Mouse (Mus musculus): ENCODE data around the gene Noxred1.
"Not testable (repeated sequence)": the region's sequence is repeated elsewhere in the genome, so short reads cannot be mapped to it uniquely, and the experiment has no call there.

The Noxred1 gene

GRCm38 (mm10) chr12:87238632-87239031 lies at the start of gene Noxred1:
TSS of gene Noxred1 (minus strand) at chr12:87238732.
- no peak for DNase-seq

GRCm38 (mm10) chr12:87284726-87285125 lies 46.2 kb upstream of the Noxred1 start:
- DNase-seq = no peak

- DNase-seq = no peak
Observed at GRCm38 (mm10) chr12:87284268-87284667, 45.7 kb upstream of the Noxred1 start.

GRCm38 (mm10) chr12:87283706-87284105 lies 45.2 kb upstream of the Noxred1 start:
- DNase-seq = no peak

- DNase-seq = no peak
Observed at GRCm38 (mm10) chr12:87282743-87283142, 44.2 kb upstream of the Noxred1 start.

GRCm38 (mm10) chr12:87281766-87282165 lies 43.2 kb upstream of the Noxred1 start:
- no peak for DNase-seq

- DNase-seq = peak; percentile 14
Observed at GRCm38 (mm10) chr12:87279879-87280278, 41.3 kb upstream of the Noxred1 start.

- DNase-seq = no peak
Observed at GRCm38 (mm10) chr12:87279350-87279749, 40.8 kb upstream of the Noxred1 start.

- DNase-seq = peak; percentile 49
Observed at GRCm38 (mm10) chr12:87278118-87278730, 39.7 kb upstream of the Noxred1 start.

- not testable (repeated sequence) for DNase-seq
Observed at GRCm38 (mm10) chr12:87277251-87277650, 38.7 kb upstream of the Noxred1 start.

GRCm38 (mm10) chr12:87274853-87275831 lies 36.6 kb upstream of the Noxred1 start:
- no peak for DNase-seq

- DNase-seq = peak; percentile 53
Observed at GRCm38 (mm10) chr12:87267682-87268081, 29.1 kb upstream of the Noxred1 start.

GRCm38 (mm10) chr12:87266827-87267603 lies 28.5 kb upstream of the Noxred1 start:
- peak; percentile 58 for DNase-seq

GRCm38 (mm10) chr12:87266108-87266826 lies 27.7 kb upstream of the Noxred1 start, which contains the start of the genes Vipas39 and Ahsa1:
TSS of gene Vipas39 (minus strand) at chr12:87266256.
TSS of gene Ahsa1 (plus strand) at chr12:87266479.
- peak; percentile 97 for DNase-seq

- DNase-seq = no peak
Observed at GRCm38 (mm10) chr12:87265444-87265843, 26.9 kb upstream of the Noxred1 start.

- DNase-seq = no peak
Observed at GRCm38 (mm10) chr12:87260562-87260961, 22.0 kb upstream of the Noxred1 start.

- no peak for DNase-seq
Observed at GRCm38 (mm10) chr12:87256629-87257028, 18.1 kb upstream of the Noxred1 start.

- DNase-seq = no peak
Observed at GRCm38 (mm10) chr12:87253878-87254277, 15.3 kb upstream of the Noxred1 start.

GRCm38 (mm10) chr12:87250161-87250560 lies 11.6 kb upstream of the Noxred1 start:
- no peak for DNase-seq

- DNase-seq = no peak
Observed at GRCm38 (mm10) chr12:87236882-87237483, 1.5 kb downstream of the Noxred1 start.

GRCm38 (mm10) chr12:87230379-87230895 lies 8.1 kb downstream of the Noxred1 start:
- no peak for DNase-seq

GRCm38 (mm10) chr12:87229633-87230032 lies 8.9 kb downstream of the Noxred1 start:
- no peak for DNase-seq
